Mouse (Mus musculus) lung, postnatal 14 days (tissue): ENCODE results near the gene Cldn10.
"Not testable (repeated sequence)": the region's sequence is repeated elsewhere in the genome, so short reads cannot be mapped to it uniquely, and the experiment has no call there.

Experiments used
- DNase-seq: peaks from one replicate; pipeline ENCODE4 v3.0.0; 2021

Gene Cldn10

GRCm38 (mm10) chr14:118783326-118783935, 4.3 kb upstream of the Cldn10 start:
- no peak for DNase-seq

- DNase-seq: no peak
These were observed 2.5 kb downstream of the Cldn10 start for GRCm38 (mm10) chr14:118790217-118790616.

GRCm38 (mm10) chr14:118792957-118793356, 5.2 kb downstream of the Cldn10 start:
- no peak for DNase-seq

GRCm38 (mm10) chr14:118793416-118793815, 5.7 kb downstream of the Cldn10 start:
- no peak for DNase-seq

GRCm38 (mm10) chr14:118794196-118794595, 6.5 kb downstream of the Cldn10 start:
- no peak for DNase-seq

GRCm38 (mm10) chr14:118794893-118795292, 7.2 kb downstream of the Cldn10 start:
- no peak for DNase-seq

- DNase-seq: no peak
These were observed 8.4 kb downstream of the Cldn10 start for GRCm38 (mm10) chr14:118795915-118796693.

- no peak for DNase-seq
These were observed 9.0 kb downstream of the Cldn10 start for GRCm38 (mm10) chr14:118796694-118797058.

GRCm38 (mm10) chr14:118797270-118797669, 9.6 kb downstream of the Cldn10 start:
- no peak for DNase-seq

GRCm38 (mm10) chr14:118799918-118800317, 12.2 kb downstream of the Cldn10 start:
- no peak for DNase-seq

- no peak for DNase-seq
These were observed 16.2 kb downstream of the Cldn10 start for GRCm38 (mm10) chr14:118803936-118804335.

- no peak for DNase-seq
These were observed 16.6 kb downstream of the Cldn10 start for GRCm38 (mm10) chr14:118804351-118804750.

GRCm38 (mm10) chr14:118807653-118808052, 19.9 kb downstream of the Cldn10 start:
- DNase-seq: no peak

GRCm38 (mm10) chr14:118808183-118808582, 20.5 kb downstream of the Cldn10 start:
- not testable (repeated sequence) for DNase-seq

- DNase-seq: no peak
These were observed 22.0 kb downstream of the Cldn10 start for GRCm38 (mm10) chr14:118809686-118810085.

- DNase-seq: not testable (repeated sequence)
These were observed 23.5 kb downstream of the Cldn10 start for GRCm38 (mm10) chr14:118811256-118811655.

- no peak for DNase-seq
These were observed 25.4 kb downstream of the Cldn10 start for GRCm38 (mm10) chr14:118813111-118813510.

GRCm38 (mm10) chr14:118816503-118816902, 28.8 kb downstream of the Cldn10 start:
- peak; percentile 62 for DNase-seq

- peak; percentile 65 for DNase-seq
These were observed 32.4 kb downstream of the Cldn10 start for GRCm38 (mm10) chr14:118820111-118820510.

GRCm38 (mm10) chr14:118822816-118823215, 35.1 kb downstream of the Cldn10 start:
- no peak for DNase-seq

- DNase-seq: no peak
These were observed 35.6 kb downstream of the Cldn10 start for GRCm38 (mm10) chr14:118823313-118823712.

- DNase-seq: no peak
These were observed 38.6 kb downstream of the Cldn10 start for GRCm38 (mm10) chr14:118826346-118826745.

- no peak for DNase-seq
These were observed 39.7 kb downstream of the Cldn10 start for GRCm38 (mm10) chr14:118827283-118827904.
